Mouse (Mus musculus) forebrain, embryonic 13.5 days (tissue): ENCODE measurements around the gene Timm22. TPM values are rescaled to one million over a fixed set of nuclear protein-coding genes. Genes with fewer than 3 reads are reported as not detected.

Experiments used
- polyA plus RNA-seq: library from polyadenylated mRNA; unstranded; fragments of >200 nt; fragmentation: Nextera tagmentation; extraction: Ambion mirVana; gene quantifications from 2 replicates; pipeline ENCODE4 v1.2.1, GENCODE M21; 2015

The Timm22 gene
- polyA plus RNA-seq, 1 experiment from 2014 or later = 104 TPM

Other genes starting within 250 kb of the Timm22 start
- 55.6 and 59.8 TPM in 2 replicates for gene Vps53, start 227.3 kb upstream of the Timm22 start, polyA plus RNA-seq
- 20.8 and 25.5 TPM in 2 replicates for gene Fam57a, start 227.3 kb upstream of the Timm22 start, polyA plus RNA-seq
- 0.89 TPM in 1 of 2 replicates, not detected in the other for gene Dbil5, start 189.3 kb upstream of the Timm22 start, polyA plus RNA-seq
- gene Gemin4, start 189.3 kb upstream of the Timm22 start, polyA plus RNA-seq = 18.3 and 29.0 TPM in 2 replicates
- gene Mrm3, start 163.2 kb upstream of the Timm22 start, polyA plus RNA-seq = 20.4 and 23.8 TPM in 2 replicates
- gene Glod4, start 163.2 kb upstream of the Timm22 start, polyA plus RNA-seq = 129 and 133 TPM in 2 replicates
- 23.4 and 29.9 TPM in 2 replicates for gene Nxn, start 7.8 kb upstream of the Timm22 start, polyA plus RNA-seq
- gene Abr, start 215.4 kb downstream of the Timm22 start, polyA plus RNA-seq = 70.2 and 75.8 TPM in 2 replicates